In the genomic region with DNA sequence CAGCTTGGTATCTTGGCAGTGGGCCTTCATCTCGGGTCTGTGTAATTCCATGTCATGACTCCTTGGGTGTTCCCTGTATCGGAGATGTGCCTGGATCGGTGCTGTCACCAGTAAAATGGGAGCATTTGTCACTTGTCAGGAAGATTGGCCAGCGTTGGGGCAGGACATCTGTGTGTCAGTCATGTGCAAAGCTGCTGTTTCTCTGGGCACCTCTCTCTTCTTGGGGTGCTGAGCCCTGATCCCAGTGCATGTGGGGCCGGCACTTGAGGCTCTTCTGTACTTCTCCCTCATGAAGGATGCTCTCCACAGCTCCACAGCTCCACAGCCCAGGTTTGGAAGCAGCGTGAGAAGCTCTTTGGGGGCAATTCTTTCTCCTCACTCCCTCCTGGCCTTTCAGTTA, we compare ENCODE assay signal across 23 mouse cellular contexts. TPM values are rescaled to one million over a fixed set of nuclear protein-coding genes. Genes with fewer than 3 reads are reported as not detected.
DNase-seq lines count a peak whose midpoint lies in the region; ATAC-seq lines count a peak whose summit lies in the region.
"Had no signal": no experiment of that assay in that cellular context is flagged by ENCODE, and none has a peak within 500 bp of the region (broad histone marks: within the 10 kb centered on the region; RNA-seq: fewer than 3 reads in every experiment).

No protein-coding gene starts in this region.

- H3K9me3 ChIP-seq in intestine, embryonic 14.5 days (ENCODE audit: control insufficient read depth, low read length), result peaks cover 4% of the 10 kb centered on the region; the same call in 1 of the 2 replicates
- no peaks in the 10 kb centered on the region for H3K9me3 ChIP-seq in intestine, embryonic 16.5 days (ENCODE audit: control insufficient read depth, low read length)
- H3K9me3 ChIP-seq: embryonic facial prominence, embryonic 13.5 days; embryonic facial prominence, embryonic 15.5 days had no signal

- H3K4me2 ChIP-seq in intestine, embryonic 14.5 days (ENCODE audit: low read length), result no peak overlapping the region
- no peak overlapping the region for H3K4me2 ChIP-seq in intestine, embryonic 16.5 days (ENCODE audit: low read depth, low read length)
- H3K4me2 ChIP-seq: embryonic facial prominence, embryonic 13.5 days; embryonic facial prominence, embryonic 15.5 days had no signal

- intact Hi-C loops in heart, postnatal 14 days (cut with DNase I), result no loop called here

- ATAC-seq in intestine, embryonic 14.5 days (replicated peaks; ENCODE audit: low FRiP score, low TSS enrichment, low read depth), result no peak
- ATAC-seq in intestine, embryonic 16.5 days, result no peak
- ATAC-seq in inflammation-experienced regulatory T-cells, adult 6 months, result no peak
- ATAC-seq: forebrain, embryonic 14.5 days; forebrain, embryonic 16.5 days had no signal

- 62% methylated on average over 6 of the region's 6 CpGs for WGBS in intestine, embryonic 14.5 days
- WGBS in intestine, embryonic 16.5 days, result 67% methylated on average over 6 of the region's 6 CpGs

- H3K4me1 ChIP-seq in intestine, embryonic 14.5 days (replicated peaks; ENCODE audit: control insufficient read depth, insufficient read depth, low read length), result no peaks in the 10 kb centered on the region
- no peaks in the 10 kb centered on the region for H3K4me1 ChIP-seq in intestine, embryonic 16.5 days (ENCODE audit: control insufficient read depth, insufficient read depth, low read length)
- H3K4me1 ChIP-seq: embryonic facial prominence, embryonic 13.5 days; embryonic facial prominence, embryonic 15.5 days had no signal

- H3K27me3 ChIP-seq in intestine, embryonic 14.5 days (replicated peaks; ENCODE audit: control insufficient read depth, insufficient read depth, low read length), result peaks cover 37% of the 10 kb centered on the region
- H3K27me3 ChIP-seq in intestine, embryonic 16.5 days (replicated peaks; ENCODE audit: control insufficient read depth, insufficient read depth, low read length), result peaks cover 24% of the 10 kb centered on the region

- no peaks in the 10 kb centered on the region for H3K36me3 ChIP-seq in intestine, embryonic 14.5 days (ENCODE audit: control insufficient read depth, insufficient read depth, low read length)
- no peaks in the 10 kb centered on the region for H3K36me3 ChIP-seq in intestine, embryonic 16.5 days (ENCODE audit: control insufficient read depth, insufficient read depth, low read length)
- H3K36me3 ChIP-seq: embryonic facial prominence, embryonic 13.5 days; embryonic facial prominence, embryonic 15.5 days; forebrain, embryonic 10.5 days had no signal

- no peak overlapping the region for H3K27ac ChIP-seq in intestine, embryonic 14.5 days (ENCODE audit: low read depth)
- H3K27ac ChIP-seq in intestine, embryonic 16.5 days (ENCODE audit: low read length), result no peak overlapping the region
- H3K27ac ChIP-seq: embryonic facial prominence, embryonic 13.5 days; embryonic facial prominence, embryonic 15.5 days had no signal

- H3K4me3 ChIP-seq in intestine, embryonic 14.5 days (ENCODE audit: low read depth, low read length), result no peak overlapping the region
- no peak overlapping the region for H3K4me3 ChIP-seq in intestine, embryonic 16.5 days (ENCODE audit: low read length)
- H3K4me3 ChIP-seq: embryonic facial prominence, embryonic 13.5 days; embryonic facial prominence, embryonic 15.5 days; erythroblast, embryonic 14.5 days had no signal

- peak; percentile 75 for DNase-seq in heart, adult 11 months
- DNase-seq in heart, postnatal 14 days, result no peak
- DNase-seq in intestine, embryonic 14.5 days (ENCODE audit: low spot score), result peak; percentile 38
- DNase-seq: adrenal gland, adult 2 months; adrenal gland, postnatal 10 days; adrenal gland, postnatal 25 days; cerebellum, adult 11 months; cerebellum, adult 18-20 months; cerebellum, adult 8-10 months; cerebellum, adult 9-11 months; cerebellum, postnatal 14 days; cerebellum, postnatal 36 days; embryo, embryonic 11 days had no signal

- H3K9ac ChIP-seq in intestine, embryonic 14.5 days (ENCODE audit: low read length), result no peak overlapping the region
- no peak overlapping the region for H3K9ac ChIP-seq in intestine, embryonic 16.5 days (ENCODE audit: low read depth, low read length)
- H3K9ac ChIP-seq: embryonic facial prominence, embryonic 13.5 days; embryonic facial prominence, embryonic 15.5 days had no signal

RNA-seq across cellular contexts. Expression of gene Lmx1a, which starts 10.7 kb away (rescaled TPM):
- not detected for total RNA-seq in heart, postnatal 14 days (2021)
- 0.16 and 0.41 TPM in 2 replicates for polyA plus RNA-seq in intestine, embryonic 14.5 days (2014; fragmentation: Nextera tagmentation; extraction: Ambion mirVana)
- 0.54 and 0.56 TPM in 2 replicates for polyA plus RNA-seq in intestine, embryonic 16.5 days (2015; fragmentation: Nextera tagmentation; extraction: Ambion mirVana)
- under 1 TPM in 1 of 3 experiments, not detected in 2; 0.11 TPM for polyA plus RNA-seq in inflammation-experienced regulatory T-cells, adult 6 months (2017; shearing (Covaris generic))
- total RNA-seq: adrenal gland, postnatal 25 days; common myeloid progenitor, adult 5-6 weeks; MEL had no signal
- polyA plus RNA-seq: adrenal gland, adult 2 months; erythroblast, embryonic 14.5 days had no signal

Comparison
In these comparisons a context has a peak if more than half of its experiments do, and no peak if none do; other contexts are left out.
1. DNase-seq: peak in heart, adult 11 months (single experiment) and intestine, embryonic 14.5 days (single experiment); none in heart, postnatal 14 days (0 of 2).